Mouse (Mus musculus) left cerebral cortex, postnatal 36 days (tissue): Measurements from ENCODE around the gene Efna5. TPM values are rescaled to one million over a fixed set of nuclear protein-coding genes. Genes with fewer than 3 reads are reported as not detected.
A peak's percentile ranks its signal among the peaks of the same experiment; 100 is the strongest.

ENCODE experiments used
- DNase-seq, 2 experiments: peaks; one replicate each; pipeline ENCODE4 v3.0.0; 2021 to 2022; ENCODE audit warnings: low spot score in 2 of 2, mixed read lengths in 1 of 2
- intact Hi-C: fragments of 180-260 bp; cut with DNase I; formaldehyde crosslinking; loops from one replicate; pipeline ENCODE4 v1.15.1; 2025
- total RNA-seq, 2 experiments: library from RNA; stranded (reverse); gene quantifications; 2 replicates each; pipeline ENCODE4 v1.2.3; 2021

Gene Efna5
- total RNA-seq, 2 experiments from 2014 or later, result 35.7 to 37.7 TPM

- no peak for DNase-seq
- intact Hi-C loops, result no loop called here
These were observed 124.2 kb downstream of the Efna5 start for GRCm38 (mm10) chr17:62756951-62757350.

GRCm38 (mm10) chr17:62755635-62756034 is 125.5 kb downstream of the Efna5 start:
- intact Hi-C loops, result no loop called here
- no peak for DNase-seq

GRCm38 (mm10) chr17:62754638-62755037 is 126.5 kb downstream of the Efna5 start:
- intact Hi-C loops, result no loop called here

GRCm38 (mm10) chr17:62752381-62752889 is 128.7 kb downstream of the Efna5 start:
- intact Hi-C loops, result no loop called here

More at GRCm38 (mm10) chr17:62754638-62755037, 126.5 kb downstream of the Efna5 start:
- peak in 1 of 2 experiments; percentile 52 for DNase-seq

GRCm38 (mm10) chr17:62750647-62751046 is 130.5 kb downstream of the Efna5 start:
- intact Hi-C loops, result no loop called here
- no peak for DNase-seq

More at GRCm38 (mm10) chr17:62752381-62752889, 128.7 kb downstream of the Efna5 start:
- no peak for DNase-seq

- intact Hi-C loops, result no loop called here
- DNase-seq, result no peak
These were observed 132.1 kb downstream of the Efna5 start for GRCm38 (mm10) chr17:62748803-62749619.

- intact Hi-C loops, result no loop called here
- DNase-seq, result no peak
These were observed 133.7 kb downstream of the Efna5 start for GRCm38 (mm10) chr17:62747381-62747780.

- intact Hi-C loops, result no loop called here
- DNase-seq, result no peak
These were observed 134.3 kb downstream of the Efna5 start for GRCm38 (mm10) chr17:62746827-62747226.

GRCm38 (mm10) chr17:62745286-62745685 is 135.8 kb downstream of the Efna5 start:
- no peak for DNase-seq
- intact Hi-C loops, result no loop called here

GRCm38 (mm10) chr17:62744239-62744638 is 136.9 kb downstream of the Efna5 start:
- no peak for DNase-seq
- intact Hi-C loops, result no loop called here

GRCm38 (mm10) chr17:62741702-62742101 is 139.4 kb downstream of the Efna5 start:
- intact Hi-C loops, result no loop called here
- DNase-seq, result no peak

GRCm38 (mm10) chr17:62741020-62741419 is 140.1 kb downstream of the Efna5 start:
- intact Hi-C loops, result no loop called here
- DNase-seq, result no peak

GRCm38 (mm10) chr17:62739993-62740392 is 141.1 kb downstream of the Efna5 start:
- DNase-seq, result no peak
- intact Hi-C loops, result no loop called here

GRCm38 (mm10) chr17:62737404-62737803 is 143.7 kb downstream of the Efna5 start:
- DNase-seq, result no peak
- intact Hi-C loops, result no loop called here

GRCm38 (mm10) chr17:62735943-62736342 is 145.2 kb downstream of the Efna5 start:
- DNase-seq, result no peak
- intact Hi-C loops, result no loop called here

- intact Hi-C loops, result no loop called here
These were observed 146.2 kb downstream of the Efna5 start for GRCm38 (mm10) chr17:62734901-62735300.

GRCm38 (mm10) chr17:62734067-62734466 is 147.1 kb downstream of the Efna5 start:
- intact Hi-C loops, result no loop called here
- no peak for DNase-seq

More at GRCm38 (mm10) chr17:62734901-62735300, 146.2 kb downstream of the Efna5 start:
- DNase-seq, result no peak

GRCm38 (mm10) chr17:62729754-62730470 is 151.2 kb downstream of the Efna5 start:
- intact Hi-C loops, result no loop called here
- DNase-seq, result no peak

GRCm38 (mm10) chr17:62728142-62728917 is 152.8 kb downstream of the Efna5 start:
- intact Hi-C loops, result no loop called here
- no peak for DNase-seq

- DNase-seq, result peak in 1 of 2 experiments; percentile 26
- intact Hi-C loops, result no loop called here
These were observed 155.0 kb downstream of the Efna5 start for GRCm38 (mm10) chr17:62726102-62726501.
